Mouse (Mus musculus) urinary bladder, postnatal 25 days (tissue): ENCODE results near the gene Larp4b.

Experiments used
- DNase-seq: peaks from one replicate; pipeline ENCODE4 v3.0.0; 2022; ENCODE audit warnings: low spot score

The Larp4b gene

GRCm38 (mm10) chr13:9180221-9180620, 86.5 kb downstream of the Larp4b start:
- no peak for DNase-seq

GRCm38 (mm10) chr13:9181106-9181505, 87.4 kb downstream of the Larp4b start:
- no peak for DNase-seq

GRCm38 (mm10) chr13:9181666-9182264, 88.1 kb downstream of the Larp4b start:
- DNase-seq: peak; percentile 82

- no peak for DNase-seq
Measured at GRCm38 (mm10) chr13:9184281-9184680, 90.6 kb downstream of the Larp4b start.

- DNase-seq: no peak
Measured at GRCm38 (mm10) chr13:9184716-9185115, 91.0 kb downstream of the Larp4b start.

GRCm38 (mm10) chr13:9187156-9187555, 93.5 kb downstream of the Larp4b start:
- peak; percentile 0 for DNase-seq

GRCm38 (mm10) chr13:9187566-9188530, 94.2 kb downstream of the Larp4b start:
- DNase-seq: peak; percentile 2

- DNase-seq: peak; percentile 1
Measured at GRCm38 (mm10) chr13:9189481-9189880, 95.8 kb downstream of the Larp4b start.

- DNase-seq: peak; percentile 23
Measured at GRCm38 (mm10) chr13:9191172-9192140, 97.8 kb downstream of the Larp4b start.

- DNase-seq: no peak
Measured at GRCm38 (mm10) chr13:9192797-9193330, 99.2 kb downstream of the Larp4b start.

GRCm38 (mm10) chr13:9194656-9195055, 101.0 kb downstream of the Larp4b start:
- DNase-seq: no peak

GRCm38 (mm10) chr13:9195565-9195964, 101.9 kb downstream of the Larp4b start:
- DNase-seq: no peak

- no peak for DNase-seq
Measured at GRCm38 (mm10) chr13:9198106-9198505, 104.4 kb downstream of the Larp4b start.

- DNase-seq: no peak
Measured at GRCm38 (mm10) chr13:9198728-9199464, 105.2 kb downstream of the Larp4b start.

GRCm38 (mm10) chr13:9199465-9199844, 105.8 kb downstream of the Larp4b start:
- DNase-seq: no peak

GRCm38 (mm10) chr13:9222761-9223405, 129.2 kb downstream of the Larp4b start:
- DNase-seq: no peak
